Mouse (Mus musculus): ENCODE measurements at regions not wholly inside any gene's neighbourhood (a gene's known extent, or its start where the extent isn't known, plus 50 kb on each side); places are given as distances from the start of the nearest gene placed in this dataset.

GRCm38 (mm10) chr4:75466880-75467327 is 188.8 kb upstream of the Dmac1 start:
- TF ChIP-seq CTCF (IDR thresholded peaks at IDR 0.05; ENCODE audit: low read depth) = no peak
- no peak for TF ChIP-seq EP300 (optimal IDR thresholded peaks at IDR 0.05)

Measured in stomach, postnatal 0 days (tissue).